Mouse (Mus musculus) forebrain, embryonic 12.5 days (tissue): ENCODE results near the gene Anxa4. TPM values are rescaled to one million over a fixed set of nuclear protein-coding genes. Genes with fewer than 3 reads are reported as not detected.

ENCODE experiments used
- ATAC-seq: fragments of 200-750 bp; cut with Nextera tagmentation; 2 replicates; pipeline ENCODE4 v1.8.0; 2017; ENCODE audit warnings: moderate TSS enrichment; ENCODE audit not compliant: low FRiP score
- H3K27ac ChIP-seq: fragments of 300-500 bp; sonication (generic); 2 replicates; pipeline ENCODE4 v1.5.1; 2016; ENCODE audit warnings: mild to moderate bottlenecking
- H3K27me3 ChIP-seq: fragments of 300-500 bp; sonication (generic); 2 replicates; pipeline ENCODE4 v1.6.1; 2016; ENCODE audit warnings: mild to moderate bottlenecking
- H3K36me3 ChIP-seq: fragments of 300-500 bp; sonication (generic); replicated peaks from 2 replicates; pipeline ENCODE4 v1.6.1; 2016; ENCODE audit warnings: mild to moderate bottlenecking
- H3K4me1 ChIP-seq: fragments of 300-500 bp; sonication (generic); 2 replicates; pipeline ENCODE4 v1.6.1; 2016
- H3K4me2 ChIP-seq: fragments of 300-500 bp; sonication (generic); 2 replicates; pipeline ENCODE4 v1.6.1; 2016; ENCODE audit warnings: mild to moderate bottlenecking, moderate library complexity
- H3K4me3 ChIP-seq: fragments of 300-500 bp; sonication (generic); replicated peaks from 2 replicates; pipeline ENCODE4 v1.5.1; 2016; ENCODE audit warnings: mild to moderate bottlenecking
- H3K9ac ChIP-seq: fragments of 300-500 bp; sonication (generic); 2 replicates; pipeline ENCODE4 v1.6.1; 2016; ENCODE audit warnings: mild to moderate bottlenecking
- H3K9me3 ChIP-seq: fragments of 300-500 bp; sonication (generic); 2 replicates; pipeline ENCODE4 v1.6.1; 2016
- WGBS: fragments of 180-500 bp; shearing (Covaris S2); methylation state at CpG from one replicate; pipeline ENCODE4 v1.1.7; 2016; 5-methylcytosine and 5-hydroxymethylcytosine counted together
- polyA plus RNA-seq: library from polyadenylated mRNA; unstranded; fragments of >200 nt; fragmentation: Nextera tagmentation; extraction: Ambion mirVana; gene quantifications from 2 replicates; pipeline ENCODE4 v1.2.1, GENCODE M21; 2016

Anxa4 gene
- polyA plus RNA-seq, 1 experiment from 2014 or later = 6.1 TPM

DNA sequence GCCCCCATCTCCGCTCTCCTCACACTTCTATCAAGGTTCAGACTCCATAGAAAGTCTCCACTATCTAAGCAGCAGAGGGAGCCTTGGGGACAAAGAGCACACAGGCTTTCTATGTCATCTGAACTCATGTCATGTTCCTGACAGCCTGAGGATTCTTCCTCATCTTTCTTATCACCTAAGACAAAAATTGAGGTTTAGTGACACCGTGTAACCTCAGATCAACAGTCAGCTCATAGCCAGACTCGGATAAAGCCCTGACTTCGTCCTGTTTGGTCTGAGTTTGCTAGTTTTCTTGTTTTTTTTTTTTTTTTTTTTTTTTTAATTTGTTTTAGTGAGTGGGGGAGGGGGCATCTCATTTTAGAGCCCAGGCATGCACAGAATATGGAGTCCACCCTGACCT lies 19.6 kb downstream of the Anxa4 start:
- H3K27ac ChIP-seq = no peak overlapping the region
- H3K4me2 ChIP-seq = no peak overlapping the region
- H3K4me1 ChIP-seq = no peaks in the 10 kb centered on the region
- H3K9me3 ChIP-seq = no peaks in the 10 kb centered on the region
- H3K9ac ChIP-seq = no peak overlapping the region
- H3K27me3 ChIP-seq = no peaks in the 10 kb centered on the region
- H3K4me3 ChIP-seq = no peak overlapping the region
- H3K36me3 ChIP-seq = no peaks in the 10 kb centered on the region
- 88% methylated on average over 4 of the region's 4 CpGs for WGBS
- ATAC-seq = no peak

DNA sequence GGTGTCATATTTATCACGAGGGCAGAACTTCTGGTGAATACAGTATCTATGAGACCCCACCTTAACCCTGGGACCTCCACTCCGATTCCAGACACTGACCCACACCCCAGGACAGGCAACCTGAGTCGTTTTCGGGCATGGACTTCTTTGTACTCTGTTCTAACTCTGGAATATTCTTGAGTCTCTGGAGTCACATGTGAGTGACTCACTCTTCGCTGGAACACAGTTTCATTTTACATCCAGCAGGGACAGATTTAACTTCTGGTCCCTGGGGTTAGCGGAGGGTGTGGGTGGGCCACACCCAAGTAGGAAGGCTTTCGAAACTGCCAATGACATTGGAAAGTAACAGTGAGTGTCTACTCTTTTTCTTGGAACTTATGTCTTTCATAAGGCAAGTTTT lies 20.8 kb downstream of the Anxa4 start:
- 86% methylated on average over 7 of the region's 7 CpGs for WGBS
- Histone ChIP-seq H3K4me1 (no peaks in the 10 kb centered on the region), H3K36me3 (no peaks in the 10 kb centered on the region), H3K9ac (no peak overlapping the region), H3K27ac (no peak overlapping the region), H3K4me2 (no peak overlapping the region), H3K27me3 (no peaks in the 10 kb centered on the region), H3K4me3 (no peak overlapping the region), H3K9me3 (no peaks in the 10 kb centered on the region)
- no peak for ATAC-seq

DNA sequence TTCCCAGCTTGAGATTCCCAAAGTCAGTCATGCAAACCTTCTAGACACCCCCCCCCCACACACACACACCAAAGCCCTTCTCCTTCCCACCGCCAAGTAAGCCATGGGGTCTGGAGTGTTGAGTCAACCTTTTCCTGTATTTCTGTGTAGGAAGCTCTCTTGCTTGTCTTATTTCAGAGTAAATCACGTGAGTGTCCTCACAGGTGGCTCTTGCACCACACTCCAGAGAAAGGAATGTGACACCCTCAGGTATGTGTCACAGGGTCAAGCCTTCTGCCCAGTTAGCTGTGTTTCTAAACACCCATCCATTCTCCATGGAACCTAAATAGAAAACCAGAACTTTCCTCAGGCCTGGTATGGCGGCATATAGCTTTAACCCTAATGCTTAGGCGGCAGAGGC lies 24.4 kb downstream of the Anxa4 start:
- Histone ChIP-seq H3K27ac (no peak overlapping the region), H3K27me3 (no peaks in the 10 kb centered on the region), H3K4me2 (no peak overlapping the region), H3K9ac (no peak overlapping the region), H3K4me1 (no peaks in the 10 kb centered on the region), H3K4me3 (no peak overlapping the region), H3K9me3 (no peaks in the 10 kb centered on the region), H3K36me3 (no peaks in the 10 kb centered on the region)
- WGBS = 90% methylated on average over 4 of the region's 4 CpGs
- ATAC-seq = no peak

- H3K4me3 ChIP-seq = no peak overlapping the region
- no peak overlapping the region for H3K27ac ChIP-seq
- no peaks in the 10 kb centered on the region for H3K27me3 ChIP-seq
- no peak overlapping the region for H3K4me2 ChIP-seq
- ATAC-seq = no peak
- H3K36me3 ChIP-seq = no peaks in the 10 kb centered on the region
- 88% methylated on average over 4 of the region's 4 CpGs for WGBS
- H3K4me1 ChIP-seq = no peaks in the 10 kb centered on the region
- no peak overlapping the region for H3K9ac ChIP-seq
- H3K9me3 ChIP-seq = no peaks in the 10 kb centered on the region
Measured at GRCm38 (mm10) chr6:86768186-86768776, 25.1 kb downstream of the Anxa4 start.

DNA sequence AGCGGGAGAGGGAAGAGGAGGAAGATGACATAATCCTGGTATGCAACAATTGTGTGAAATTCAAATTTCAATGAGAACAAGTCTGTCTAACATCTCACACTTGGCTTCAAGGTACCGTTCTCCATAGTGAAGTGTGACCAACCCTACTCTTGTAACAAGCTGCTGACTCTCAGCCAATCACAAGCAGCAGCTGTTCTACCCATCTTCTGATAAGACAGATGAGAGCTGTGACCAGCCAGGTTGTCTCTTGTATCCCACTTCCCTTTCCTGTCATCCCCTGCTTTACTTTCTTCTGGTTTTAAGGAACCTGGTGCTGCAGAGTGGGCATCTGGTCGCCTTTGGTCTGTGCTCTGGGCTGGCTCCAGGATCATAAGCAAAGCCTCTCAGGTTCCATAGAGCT lies 25.9 kb downstream of the Anxa4 start:
- Histone ChIP-seq H3K9me3 (no peaks in the 10 kb centered on the region), H3K27me3 (no peaks in the 10 kb centered on the region), H3K4me2 (no peak overlapping the region), H3K4me3 (no peak overlapping the region), H3K27ac (no peak overlapping the region), H3K4me1 (no peaks in the 10 kb centered on the region), H3K9ac (no peak overlapping the region), H3K36me3 (no peaks in the 10 kb centered on the region)
- 83% methylated on average over 3 of the region's 3 CpGs for WGBS
- ATAC-seq = no peak

- 76% methylated on average over 6 of the region's 6 CpGs for WGBS
- no peak overlapping the region for H3K27ac ChIP-seq
- no peak for ATAC-seq
- H3K9me3 ChIP-seq = no peaks in the 10 kb centered on the region
- H3K9ac ChIP-seq = no peak overlapping the region
- H3K4me1 ChIP-seq = no peaks in the 10 kb centered on the region
- no peak overlapping the region for H3K4me2 ChIP-seq
- H3K4me3 ChIP-seq = no peak overlapping the region
- no peaks in the 10 kb centered on the region for H3K27me3 ChIP-seq
- no peaks in the 10 kb centered on the region for H3K36me3 ChIP-seq
Measured at GRCm38 (mm10) chr6:86765637-86766059, 27.7 kb downstream of the Anxa4 start.

- no peak for ATAC-seq
- Histone ChIP-seq H3K4me2 (no peak overlapping the region), H3K9me3 (no peaks in the 10 kb centered on the region), H3K27me3 (no peaks in the 10 kb centered on the region), H3K9ac (no peak overlapping the region), H3K36me3 (no peaks in the 10 kb centered on the region), H3K4me3 (no peak overlapping the region), H3K4me1 (no peaks in the 10 kb centered on the region), H3K27ac (no peak overlapping the region)
- WGBS = 90% methylated on average over 10 of the region's 10 CpGs
Measured at GRCm38 (mm10) chr6:86754105-86754863, 39.1 kb downstream of the Anxa4 start.

GRCm38 (mm10) chr6:86752843-86753485 lies 40.4 kb downstream of the Anxa4 start:
- 79% methylated on average over 5 of the region's 5 CpGs for WGBS
- H3K4me1 ChIP-seq = no peaks in the 10 kb centered on the region
- no peaks in the 10 kb centered on the region for H3K9me3 ChIP-seq
- H3K4me3 ChIP-seq = no peak overlapping the region
- H3K4me2 ChIP-seq = no peak overlapping the region
- no peaks in the 10 kb centered on the region for H3K36me3 ChIP-seq
- ATAC-seq = no peak
- H3K9ac ChIP-seq = no peak overlapping the region
- no peak overlapping the region for H3K27ac ChIP-seq
- no peaks in the 10 kb centered on the region for H3K27me3 ChIP-seq

- ATAC-seq = no peak
- H3K9me3 ChIP-seq = no peaks in the 10 kb centered on the region
- H3K36me3 ChIP-seq = no peaks in the 10 kb centered on the region
Measured at GRCm38 (mm10) chr6:86750961-86751360, 42.4 kb downstream of the Anxa4 start.

GRCm38 (mm10) chr6:86749817-86750216 lies 43.6 kb downstream of the Anxa4 start:
- H3K9me3 ChIP-seq = no peaks in the 10 kb centered on the region

More at GRCm38 (mm10) chr6:86750961-86751360, 42.4 kb downstream of the Anxa4 start:
- H3K27me3 ChIP-seq = no peaks in the 10 kb centered on the region
- H3K4me3 ChIP-seq = no peak overlapping the region
- 96% methylated on average over 4 of the region's 4 CpGs for WGBS
- no peak overlapping the region for H3K4me2 ChIP-seq
- H3K4me1 ChIP-seq = no peaks in the 10 kb centered on the region
- H3K27ac ChIP-seq = no peak overlapping the region
- no peak overlapping the region for H3K9ac ChIP-seq

GRCm38 (mm10) chr6:86747171-86747570 lies 46.2 kb downstream of the Anxa4 start:
- H3K27ac ChIP-seq = no peak overlapping the region
- no peaks in the 10 kb centered on the region for H3K36me3 ChIP-seq
- H3K4me3 ChIP-seq = no peak overlapping the region
- H3K9me3 ChIP-seq = no peaks in the 10 kb centered on the region
- ATAC-seq = no peak
- no peaks in the 10 kb centered on the region for H3K4me1 ChIP-seq
- H3K27me3 ChIP-seq = no peaks in the 10 kb centered on the region
- no peak overlapping the region for H3K9ac ChIP-seq
- no peak overlapping the region for H3K4me2 ChIP-seq

More at GRCm38 (mm10) chr6:86749817-86750216, 43.6 kb downstream of the Anxa4 start:
- WGBS = 83% methylated on average over 4 of the region's 4 CpGs
- no peak for ATAC-seq
- H3K27ac ChIP-seq = no peak overlapping the region
- H3K4me2 ChIP-seq = no peak overlapping the region
- no peak overlapping the region for H3K9ac ChIP-seq
- H3K4me3 ChIP-seq = no peak overlapping the region
- no peaks in the 10 kb centered on the region for H3K27me3 ChIP-seq
- H3K4me1 ChIP-seq = no peaks in the 10 kb centered on the region
- no peaks in the 10 kb centered on the region for H3K36me3 ChIP-seq

GRCm38 (mm10) chr6:86740652-86741051 lies 52.7 kb downstream of the Anxa4 start:
- no peaks in the 10 kb centered on the region for H3K9me3 ChIP-seq
- H3K4me3 ChIP-seq = no peak overlapping the region
- no peaks in the 10 kb centered on the region for H3K4me1 ChIP-seq
- no peaks in the 10 kb centered on the region for H3K27me3 ChIP-seq
- no peak overlapping the region for H3K27ac ChIP-seq
- 42% methylated on average over 3 of the region's 3 CpGs for WGBS
- no peaks in the 10 kb centered on the region for H3K36me3 ChIP-seq
- no peak overlapping the region for H3K9ac ChIP-seq
- no peak overlapping the region for H3K4me2 ChIP-seq
- no peak for ATAC-seq

DNA sequence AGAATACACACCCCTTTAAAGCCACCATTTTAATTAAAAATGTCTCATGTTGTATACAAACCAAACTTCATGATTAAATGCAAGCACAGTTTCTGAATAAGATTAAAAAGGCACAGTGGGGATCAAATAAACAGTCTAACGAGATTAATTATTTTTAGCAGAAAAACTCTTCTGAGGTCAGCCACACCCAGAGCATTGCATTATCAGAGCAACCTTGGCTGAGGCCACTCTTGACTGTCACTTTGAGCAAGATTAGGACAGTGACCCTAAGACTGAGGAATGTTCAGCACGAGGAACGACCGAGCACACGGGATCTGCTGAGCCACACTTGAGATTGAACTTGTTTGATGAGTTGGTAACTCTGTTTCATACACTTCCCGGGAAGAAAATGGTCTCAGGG lies 56.6 kb downstream of the Anxa4 start:
- no peak overlapping the region for H3K9ac ChIP-seq
- H3K4me3 ChIP-seq = no peak overlapping the region
- no peak for ATAC-seq
- no peaks in the 10 kb centered on the region for H3K9me3 ChIP-seq
- no peak overlapping the region for H3K27ac ChIP-seq
- H3K4me1 ChIP-seq = peaks cover 13% of the 10 kb centered on the region
- no peak overlapping the region for H3K4me2 ChIP-seq
- H3K36me3 ChIP-seq = no peaks in the 10 kb centered on the region
- H3K27me3 ChIP-seq = no peaks in the 10 kb centered on the region
- 78% methylated on average over 6 of the region's 6 CpGs for WGBS
